Mouse (Mus musculus): ENCODE data around the gene Tmem164. TPM values are rescaled to one million over a fixed set of nuclear protein-coding genes. Genes with fewer than 3 reads are reported as not detected.

Gene Tmem164
- polyA plus RNA-seq, 1 experiment from 2014 or later = 29.9 TPM

GRCm38 (mm10) chrX:142885962-142886361, 204.8 kb downstream of the Tmem164 start:
- TF ChIP-seq EP300 (optimal IDR thresholded peaks at IDR 0.05) (no peak), CTCF (IDR thresholded peaks at IDR 0.05; ENCODE audit: low read depth) (no peak)
- WGBS = 63% methylated on average over 7 of the region's 7 CpGs

More at GRCm38 (mm10) chrX:142885962-142886361, 204.8 kb downstream of the Tmem164 start:
- H3K27ac ChIP-seq (replicated peaks) = no peak overlapping the region
- ATAC-seq (ENCODE audit: low FRiP score, low TSS enrichment) (peak; percentile 51; the same call in 1 of the 2 replicates), DNase-seq (ENCODE audit: low spot score) (peak; percentile 13)
- no peak overlapping the region for H3K4me3 ChIP-seq (ENCODE audit: low read depth, low read length)
- no peaks in the 10 kb centered on the region for H3K9me3 ChIP-seq (ENCODE audit: control insufficient read depth, low read length)
- no peak overlapping the region for H3K9ac ChIP-seq (ENCODE audit: low read length)
- H3K4me1 ChIP-seq (replicated peaks; ENCODE audit: control insufficient read depth, insufficient read depth) = no peaks in the 10 kb centered on the region
- H3K4me2 ChIP-seq (replicated peaks; ENCODE audit: low read depth) = no peak overlapping the region
- H3K36me3 ChIP-seq (ENCODE audit: control insufficient read depth, insufficient read depth, low read length) = no peaks in the 10 kb centered on the region
- no peaks in the 10 kb centered on the region for H3K27me3 ChIP-seq (ENCODE audit: control insufficient read depth, insufficient read depth, low read length)

MicroRNAs within 50 kb of the gene (microRNA counts, 519-probe panel; counts per million panel counts)
- 5,019 counts per million, percentile 55 among the panel's probes with 10 or more counts for microRNA mmu-miR-652

Small RNAs within 50 kb of the gene (microRNA-seq; reads per million reads assigned to microRNA genes)
- 6,290 reads per million, percentile 92 among the genes with 10 or more reads in this experiment for gene Mir652

All from stomach, postnatal 0 days (tissue).